Mouse (Mus musculus) ES-E14 (cell line): Measurements from ENCODE around the gene Cftr.

Source experiments
- CHD2 ChIP-seq: IDR thresholded peaks from 2 replicates; pipeline ENCODE4 v1.6.1; 2014; ENCODE audit warnings: mild to moderate bottlenecking, low read depth, low read length, inconsistent platforms
- HCFC1 ChIP-seq: IDR thresholded peaks from 2 replicates; pipeline ENCODE4 v1.6.1; 2012; ENCODE audit warnings: low read length, inconsistent platforms, borderline replicate concordance; ENCODE audit not compliant: insufficient read depth
- MAFK ChIP-seq: IDR thresholded peaks from 2 replicates; pipeline ENCODE4 v1.6.1; 2014; ENCODE audit warnings: mild to moderate bottlenecking, low read depth, low read length, inconsistent platforms; ENCODE audit not compliant: insufficient read depth
- ZC3H11A ChIP-seq: IDR thresholded peaks from 2 replicates; pipeline ENCODE4 v1.6.1; 2012; ENCODE audit warnings: low read depth, mild to moderate bottlenecking, inconsistent platforms, low read length, borderline replicate concordance
- ZNF384 ChIP-seq: IDR thresholded peaks from 2 replicates; pipeline ENCODE4 v1.6.1; 2012; ENCODE audit warnings: low read depth, low read length, inconsistent platforms

- TF ChIP-seq CHD2 = no peak
- no peak for TF ChIP-seq ZNF384
- no peak for TF ChIP-seq ZC3H11A
- TF ChIP-seq HCFC1 = no peak
- TF ChIP-seq MAFK = no peak
Measured at GRCm38 (mm10) chr6:18305130-18305529, 134.6 kb downstream of the Cftr start.
